Mouse (Mus musculus) lung, embryonic 16.5 days (tissue): ENCODE data around the gene Slc38a1. TPM values are rescaled to one million over a fixed set of nuclear protein-coding genes. Genes with fewer than 3 reads are reported as not detected.
A peak's percentile ranks its signal among the peaks of the same experiment; 100 is the strongest.

ENCODE experiments used
- ATAC-seq: fragments of 200-750 bp; cut with Nextera tagmentation; 2 replicates; pipeline ENCODE4 v1.8.0; 2017; ENCODE audit warnings: low read depth, mild to moderate bottlenecking, moderate library complexity
- H3K27ac ChIP-seq: fragments of 300-500 bp; sonication (generic); 2 replicates; pipeline ENCODE4 v1.5.1; 2014; ENCODE audit warnings: mild to moderate bottlenecking, control low read depth, low read length
- H3K27me3 ChIP-seq: fragments of 300-500 bp; sonication (generic); 2 replicates; pipeline ENCODE4 v1.6.1; 2014; ENCODE audit warnings: low read depth, low read length, mixed read lengths; ENCODE audit not compliant: control insufficient read depth, insufficient read depth
- H3K36me3 ChIP-seq: fragments of 300-500 bp; sonication (generic); 2 replicates; pipeline ENCODE4 v1.6.1; 2014; ENCODE audit warnings: low read length; ENCODE audit not compliant: control insufficient read depth, insufficient read depth
- H3K4me1 ChIP-seq: fragments of 300-500 bp; sonication (generic); replicated peaks from 2 replicates; pipeline ENCODE4 v1.6.1; 2014; ENCODE audit warnings: low read length, mixed read lengths; ENCODE audit not compliant: control insufficient read depth, insufficient read depth
- H3K4me2 ChIP-seq: fragments of 300-500 bp; sonication (generic); 2 replicates; pipeline ENCODE4 v1.6.1; 2014; ENCODE audit warnings: low read depth, low read length, control low read depth
- H3K4me3 ChIP-seq: fragments of 300-500 bp; sonication (generic); 2 replicates; pipeline ENCODE4 v1.5.1; 2014; ENCODE audit warnings: mild to moderate bottlenecking, low read length, control low read depth
- H3K9ac ChIP-seq: fragments of 300-500 bp; sonication (generic); 2 replicates; pipeline ENCODE4 v1.6.1; 2014; ENCODE audit warnings: low read length, control low read depth
- H3K9me3 ChIP-seq: fragments of 300-500 bp; sonication (generic); 2 replicates; pipeline ENCODE4 v1.6.1; 2016; ENCODE audit warnings: low read length; ENCODE audit not compliant: control insufficient read depth
- WGBS: fragments of 180-500 bp; shearing (Covaris S2); extraction: QIAGEN DNeasy Blood & Tissue Kit; methylation state at CpG from one replicate; pipeline ENCODE4 v1.1.7; 2014; 5-methylcytosine and 5-hydroxymethylcytosine counted together
- polyA plus RNA-seq: library from polyadenylated mRNA; unstranded; fragments of >200 nt; fragmentation: Nextera tagmentation; extraction: Ambion mirVana; gene quantifications from 2 replicates; pipeline ENCODE4 v1.2.1, GENCODE M21; 2015

Slc38a1 gene
- polyA plus RNA-seq, 1 experiment from 2014 or later: 48.8 TPM

- no peak overlapping the region for H3K4me3 ChIP-seq
- WGBS: 55% methylated on average over 6 of the region's 6 CpGs
- 0 out of 2 replicates have a peak overlapping the region, but pooled peaks have one; percentile 14 for H3K9ac ChIP-seq
- no peaks in the 10 kb centered on the region; the same call in 1 of the 2 replicates for H3K36me3 ChIP-seq
- H3K4me1 ChIP-seq: peaks cover 12% of the 10 kb centered on the region
- H3K27ac ChIP-seq: peak overlapping the region; percentile 64
- ATAC-seq: peak; percentile 34; the same call in 1 of the 2 replicates
- no peaks in the 10 kb centered on the region for H3K9me3 ChIP-seq
- H3K4me2 ChIP-seq: no peak overlapping the region
- no peaks in the 10 kb centered on the region for H3K27me3 ChIP-seq
Measured at GRCm38 (mm10) chr15:96593457-96593856, 49.3 kb downstream of the Slc38a1 start.

- peak overlapping the region; percentile 50 for H3K27ac ChIP-seq
- peak; percentile 49; the same call in 1 of the 2 replicates for ATAC-seq
Measured at GRCm38 (mm10) chr15:96592976-96593375, 49.7 kb downstream of the Slc38a1 start.

GRCm38 (mm10) chr15:96591876-96592417 lies 50.8 kb downstream of the Slc38a1 start:
- H3K4me2 ChIP-seq: no peak overlapping the region
- H3K27me3 ChIP-seq: no peaks in the 10 kb centered on the region
- H3K4me1 ChIP-seq: peaks cover 12% of the 10 kb centered on the region
- no peak overlapping the region for H3K4me3 ChIP-seq
- WGBS: 64% methylated on average over 10 of the region's 10 CpGs
- no peaks in the 10 kb centered on the region for H3K9me3 ChIP-seq
- H3K9ac ChIP-seq: no peak overlapping the region
- no peaks in the 10 kb centered on the region; the same call in 1 of the 2 replicates for H3K36me3 ChIP-seq
- H3K27ac ChIP-seq: no peak overlapping the region
- 0 out of 2 replicates have a peak, but pooled peaks have one; percentile 17 for ATAC-seq

More at GRCm38 (mm10) chr15:96592976-96593375, 49.7 kb downstream of the Slc38a1 start:
- Histone ChIP-seq H3K9me3 (no peaks in the 10 kb centered on the region), H3K27me3 (no peaks in the 10 kb centered on the region), H3K9ac (no peak overlapping the region), H3K4me1 (peaks cover 12% of the 10 kb centered on the region), H3K36me3 (no peaks in the 10 kb centered on the region; the same call in 1 of the 2 replicates), H3K4me2 (no peak overlapping the region), H3K4me3 (no peak overlapping the region)
- 67% methylated on average over 13 of the region's 13 CpGs for WGBS

GRCm38 (mm10) chr15:96588996-96589657 lies 53.6 kb downstream of the Slc38a1 start:
- Histone ChIP-seq H3K9me3 (no peaks in the 10 kb centered on the region), H3K4me1 (peaks cover 9% of the 10 kb centered on the region), H3K9ac (no peak overlapping the region), H3K36me3 (peaks cover 10% of the 10 kb centered on the region; the same call in 1 of the 2 replicates), H3K27me3 (no peaks in the 10 kb centered on the region), H3K4me3 (no peak overlapping the region), H3K27ac (no peak overlapping the region), H3K4me2 (no peak overlapping the region)
- no peak for ATAC-seq
- 85% methylated on average over 9 of the region's 9 CpGs for WGBS

- Histone ChIP-seq H3K4me1 (peaks cover 3% of the 10 kb centered on the region; the same call in 1 of the 2 replicates), H3K27me3 (no peaks in the 10 kb centered on the region), H3K36me3 (peaks cover 14% of the 10 kb centered on the region; the same call in 1 of the 2 replicates), H3K4me2 (no peak overlapping the region), H3K27ac (no peak overlapping the region), H3K4me3 (no peak overlapping the region), H3K9me3 (no peaks in the 10 kb centered on the region), H3K9ac (no peak overlapping the region)
- ATAC-seq: no peak
- 80% methylated on average over 8 of the region's 8 CpGs for WGBS
Measured at GRCm38 (mm10) chr15:96587998-96588397, 54.7 kb downstream of the Slc38a1 start.

GRCm38 (mm10) chr15:96583371-96584008 lies 59.2 kb downstream of the Slc38a1 start:
- no peak for ATAC-seq

GRCm38 (mm10) chr15:96576998-96577397 lies 65.7 kb downstream of the Slc38a1 start:
- no peak for ATAC-seq
- 93% methylated on average over 5 of the region's 5 CpGs for WGBS
- H3K27ac ChIP-seq: no peak overlapping the region
- H3K36me3 ChIP-seq: peaks cover 13% of the 10 kb centered on the region
- no peak overlapping the region for H3K4me2 ChIP-seq
- no peak overlapping the region for H3K4me3 ChIP-seq
- H3K9me3 ChIP-seq: no peaks in the 10 kb centered on the region
- no peak overlapping the region for H3K9ac ChIP-seq
- H3K27me3 ChIP-seq: no peaks in the 10 kb centered on the region
- H3K4me1 ChIP-seq: no peaks in the 10 kb centered on the region

More at GRCm38 (mm10) chr15:96583371-96584008, 59.2 kb downstream of the Slc38a1 start:
- H3K36me3 ChIP-seq: peaks cover 18% of the 10 kb centered on the region
- no peak overlapping the region for H3K4me2 ChIP-seq
- H3K9me3 ChIP-seq: no peaks in the 10 kb centered on the region
- no peaks in the 10 kb centered on the region for H3K4me1 ChIP-seq
- H3K27me3 ChIP-seq: no peaks in the 10 kb centered on the region
- WGBS: 79% methylated on average over 15 of the region's 15 CpGs
- H3K9ac ChIP-seq: no peak overlapping the region
- no peak overlapping the region for H3K27ac ChIP-seq
- H3K4me3 ChIP-seq: no peak overlapping the region

GRCm38 (mm10) chr15:96568983-96569363 lies 73.7 kb downstream of the Slc38a1 start:
- H3K9me3 ChIP-seq: no peaks in the 10 kb centered on the region
- H3K4me3 ChIP-seq: no peak overlapping the region
- no peak overlapping the region for H3K27ac ChIP-seq
- WGBS: 45% methylated on average over 2 of the region's 2 CpGs
- no peaks in the 10 kb centered on the region; the same call in 1 of the 2 replicates for H3K4me1 ChIP-seq
- H3K27me3 ChIP-seq: no peaks in the 10 kb centered on the region
- no peak overlapping the region for H3K9ac ChIP-seq
- no peak overlapping the region for H3K4me2 ChIP-seq
- no peak for ATAC-seq
- H3K36me3 ChIP-seq: no peaks in the 10 kb centered on the region
